Mouse (Mus musculus) megakaryocyte-erythroid progenitor cell, adult 5-6 weeks (primary cell): Measurements from ENCODE around the gene Chsy1. TPM values are rescaled to one million over a fixed set of nuclear protein-coding genes. Genes with fewer than 3 reads are reported as not detected.

Experiments
- total RNA-seq, 2 experiments: library from RNA; stranded (forward) in 1 of 2; stranded (reverse) in 1 of 2; fragments of 200-1000, 215-1000 nt in 1 of 2; fragments of >200 nt in 1 of 2; fragmentation: Nextera tagmentation in 1 of 2; gene quantifications; 2 replicates each; pipeline ENCODE4 v1.2.3; 2014 to 2017

Chsy1 gene
- total RNA-seq, 2 experiments from 2014 or later, result 11.4 to 26.4 TPM

Other genes with a start within 250 kb of the Chsy1 start
- 0.26 TPM in 1 of 2 replicates, not detected in the other for gene Pcsk6, start 247.8 kb upstream of the Chsy1 start, total RNA-seq (2014; fragmentation: Nextera tagmentation)
- 0.38 TPM in 1 of 2 replicates, not detected in the other for gene Pcsk6, start 247.8 kb upstream of the Chsy1 start, total RNA-seq (2017)
- not detected in 2 replicates for gene Gm45213, start 65.9 kb upstream of the Chsy1 start, total RNA-seq (2014; fragmentation: Nextera tagmentation)
- gene Gm45213, start 65.9 kb upstream of the Chsy1 start, total RNA-seq (2017), result not detected in 2 replicates
- gene Snrpa1, start 50.5 kb upstream of the Chsy1 start, total RNA-seq (2014; fragmentation: Nextera tagmentation), result 141 and 167 TPM in 2 replicates
- 151 and 194 TPM in 2 replicates for gene Snrpa1, start 50.5 kb upstream of the Chsy1 start, total RNA-seq (2017)
- 38.0 and 42.2 TPM in 2 replicates for gene Selenos, start 29.9 kb upstream of the Chsy1 start, total RNA-seq (2014; fragmentation: Nextera tagmentation)
- gene Selenos, start 29.9 kb upstream of the Chsy1 start, total RNA-seq (2017), result 44.9 and 47.5 TPM in 2 replicates